Mouse (Mus musculus): ENCODE data around the gene Olfr1413. TPM values are rescaled to one million over a fixed set of nuclear protein-coding genes. Genes with fewer than 3 reads are reported as not detected.

Olfr1413 gene
- total RNA-seq (2015; ENCODE audit: low replicate concordance) (not detected in 2 replicates), total RNA-seq (2017; ENCODE audit: low replicate concordance) (not detected in 2 replicates)

DNA sequence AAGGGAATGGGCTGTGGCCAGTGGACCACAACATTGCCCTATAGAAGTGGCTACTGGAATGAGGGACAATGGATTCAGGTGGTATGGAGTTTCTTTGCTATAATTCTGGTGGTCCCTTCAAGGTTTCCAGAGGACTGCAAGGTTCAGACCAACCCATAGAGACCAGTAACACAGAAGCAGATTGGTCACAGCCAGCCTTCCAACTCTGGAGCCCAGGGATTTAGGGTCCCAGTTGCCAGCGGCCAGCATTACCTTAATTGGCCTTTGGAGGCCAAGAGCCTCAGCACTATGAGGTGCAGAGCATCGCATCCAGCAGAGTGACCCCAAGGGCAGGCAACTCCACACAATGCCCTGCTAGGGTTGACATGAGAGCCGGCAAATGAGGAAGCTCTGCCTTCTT is at the start of gene Olfr1413:
Olfr1413 (plus strand) TSS at position 301 of the 400 bp plus-strand sequence.
- no peak for ATAC-seq (replicated peaks; ENCODE audit: low FRiP score, poor library complexity, severe bottlenecking)

DNA sequence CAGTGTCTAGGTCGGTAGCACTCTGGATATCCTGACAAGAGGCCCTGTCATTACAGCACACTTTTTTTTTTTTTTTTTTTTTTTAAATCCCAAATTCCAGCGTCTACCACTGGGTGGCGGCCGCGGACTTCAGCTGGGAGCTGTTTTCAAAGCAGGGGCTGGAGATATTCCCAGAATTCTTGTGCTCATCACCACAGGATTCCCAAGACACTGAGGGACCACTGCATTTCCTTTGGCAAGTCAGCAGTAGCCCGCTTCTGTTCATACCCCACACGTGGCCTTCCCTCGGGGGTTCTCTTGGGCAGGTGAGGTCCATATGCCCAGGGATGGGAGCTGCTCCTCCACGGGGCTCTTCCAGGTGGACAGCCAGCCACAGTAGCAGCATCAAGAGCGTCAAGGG is 49.7 kb upstream of the Olfr1413 start:
- no peak for ATAC-seq (replicated peaks; ENCODE audit: low FRiP score, poor library complexity, severe bottlenecking)

DNA sequence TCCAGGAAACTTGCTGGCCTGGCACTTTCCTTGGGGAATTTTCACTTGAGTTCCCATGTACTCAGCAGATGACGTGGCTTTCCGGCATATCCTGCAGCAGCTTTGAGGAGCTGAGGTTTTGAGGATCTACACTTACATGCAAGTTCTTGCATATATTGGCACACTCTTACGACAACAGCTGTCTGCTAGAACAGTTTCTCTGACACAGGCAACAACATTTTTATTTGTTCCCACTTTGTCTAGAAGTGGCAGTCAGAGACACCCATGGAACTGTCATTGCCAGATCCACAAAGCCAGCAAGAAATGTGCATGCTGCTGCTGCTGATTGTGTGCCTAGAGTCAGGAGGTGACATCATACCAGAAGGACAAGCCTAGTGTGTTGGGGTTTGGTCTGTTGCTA is 47.4 kb upstream of the Olfr1413 start:
- no peak for ATAC-seq (replicated peaks; ENCODE audit: low FRiP score, poor library complexity, severe bottlenecking)

DNA sequence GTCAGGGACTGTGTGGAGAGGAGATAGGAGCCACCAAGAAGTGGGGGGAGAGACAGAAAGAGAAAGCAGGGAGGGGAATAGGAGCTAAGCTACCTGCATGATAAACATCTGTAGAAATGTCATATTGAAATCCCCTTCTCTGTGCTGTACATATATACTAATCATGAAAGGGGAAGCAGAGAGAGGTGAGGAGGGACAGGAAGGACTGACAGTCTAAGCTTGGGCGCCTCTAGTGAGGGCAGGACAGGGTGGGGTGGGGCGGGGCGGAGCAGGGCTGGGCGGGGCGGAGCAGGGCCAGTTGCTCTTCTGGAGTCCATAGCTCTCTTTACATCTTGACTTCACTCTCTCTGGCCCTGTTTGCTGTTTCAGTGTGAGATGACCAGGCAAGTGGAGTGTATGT is 34.1 kb upstream of the Olfr1413 start:
- ATAC-seq (replicated peaks; ENCODE audit: low FRiP score, poor library complexity, severe bottlenecking) = no peak

DNA sequence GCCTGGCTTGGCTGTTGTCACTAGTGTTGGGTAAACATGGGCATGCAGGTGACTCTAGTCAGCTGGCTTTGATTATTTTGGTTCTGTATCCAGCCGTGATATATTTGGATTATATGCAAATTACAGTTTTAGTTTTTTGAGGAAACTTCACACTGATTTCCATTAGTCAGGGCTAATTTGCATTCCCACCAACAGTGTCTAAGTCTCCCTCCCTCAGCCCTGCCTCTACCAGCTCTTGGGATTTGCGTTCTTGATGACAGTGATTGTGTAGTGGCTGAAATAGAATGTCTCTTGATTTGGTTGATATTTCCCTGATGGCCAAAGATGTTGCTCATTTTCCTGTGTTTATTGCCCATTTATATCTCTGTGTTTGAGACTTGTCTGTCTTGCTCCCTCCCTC is 32.1 kb upstream of the Olfr1413 start:
- no peak for ATAC-seq (replicated peaks; ENCODE audit: low FRiP score, poor library complexity, severe bottlenecking)

DNA sequence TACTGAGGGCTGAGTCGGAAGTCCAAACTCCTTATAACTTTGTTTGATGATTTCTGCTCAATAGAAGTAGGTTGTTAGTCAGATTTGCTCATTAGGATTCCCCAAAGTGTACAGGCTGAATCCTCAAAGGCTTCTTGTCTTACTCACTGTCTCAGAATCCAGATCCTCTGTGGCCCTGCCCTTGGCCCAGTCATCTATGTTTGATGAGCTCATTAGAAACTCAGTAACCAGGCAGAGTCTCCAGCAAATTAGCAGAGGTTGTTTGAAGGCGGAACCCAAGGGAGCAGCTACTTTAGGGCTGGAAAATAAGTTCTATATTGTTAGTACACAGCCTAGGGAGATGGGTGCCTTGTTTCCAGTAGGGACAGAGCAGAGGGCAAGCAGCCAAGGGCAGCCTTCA is 25.2 kb upstream of the Olfr1413 start:
- no peak for ATAC-seq (replicated peaks; ENCODE audit: low FRiP score, poor library complexity, severe bottlenecking)

DNA sequence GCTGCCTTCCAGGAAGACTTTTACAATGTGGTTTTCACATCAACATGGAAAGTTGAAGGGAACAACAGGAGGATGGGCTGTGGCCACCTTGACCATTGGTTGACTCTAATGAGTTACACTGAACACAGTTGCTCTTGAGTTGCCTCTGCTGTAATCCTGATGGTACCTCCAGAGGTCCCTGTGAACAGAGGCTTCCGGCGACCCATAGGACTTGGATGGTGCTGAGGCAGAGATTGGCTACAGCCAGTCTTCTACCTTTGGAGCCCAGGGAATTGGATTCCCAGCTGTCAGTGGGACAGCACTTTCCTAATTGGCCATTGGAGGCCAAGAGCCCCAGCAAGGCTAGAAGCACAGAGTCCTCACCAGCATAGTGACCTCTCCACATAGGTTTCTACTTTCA is 14.4 kb downstream of the Olfr1413 start, which contains the start of gene Olfr1412:
Olfr1412 (plus strand) TSS at position 301 of the 400 bp plus-strand sequence.
- ATAC-seq (replicated peaks; ENCODE audit: low FRiP score, poor library complexity, severe bottlenecking) = no peak

DNA sequence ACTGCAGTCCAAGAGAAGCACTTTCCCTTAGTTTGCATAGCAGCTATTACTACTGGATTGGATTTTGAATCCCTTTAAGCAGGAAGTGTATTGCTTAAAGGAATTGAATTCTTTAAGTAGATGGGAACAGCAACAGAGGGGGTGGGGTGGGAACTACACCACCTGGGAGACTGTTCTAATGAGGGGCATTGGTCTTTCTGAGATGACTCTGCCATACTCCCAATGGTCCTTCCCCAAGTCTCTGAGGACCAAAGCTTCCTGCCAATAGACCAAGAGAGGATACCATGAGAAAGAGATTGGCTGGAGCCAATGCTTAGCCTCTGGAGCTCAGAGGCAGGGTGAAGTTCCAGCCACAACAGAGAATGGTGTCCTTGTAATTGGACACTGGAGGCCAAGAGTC is 23.0 kb downstream of the Olfr1413 start, which contains the start of gene Olfr1411:
Olfr1411 (plus strand) TSS at position 301 of the 400 bp plus-strand sequence.
- ATAC-seq (replicated peaks; ENCODE audit: low FRiP score, poor library complexity, severe bottlenecking) = no peak

DNA sequence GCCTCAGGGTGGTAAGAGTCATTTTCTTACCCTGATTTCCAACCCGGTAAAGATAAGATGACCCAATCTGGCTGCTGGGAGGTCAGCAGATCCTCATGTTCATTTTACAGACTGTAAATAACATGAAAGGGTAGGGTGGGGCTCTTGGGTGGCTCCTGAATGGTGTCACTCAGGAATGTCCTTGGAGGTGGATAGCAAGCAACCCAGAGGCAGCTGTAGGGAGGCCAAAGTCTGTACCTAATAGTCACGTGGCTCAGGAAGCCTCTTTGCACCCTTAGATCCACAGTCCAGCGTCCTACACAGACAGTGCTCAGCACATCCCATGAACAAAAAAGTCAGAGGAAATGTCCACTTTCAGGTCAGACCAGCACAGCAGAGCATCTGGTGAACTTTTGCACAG is 24.9 kb downstream of the Olfr1413 start:
- no peak for ATAC-seq (replicated peaks; ENCODE audit: low FRiP score, poor library complexity, severe bottlenecking)

DNA sequence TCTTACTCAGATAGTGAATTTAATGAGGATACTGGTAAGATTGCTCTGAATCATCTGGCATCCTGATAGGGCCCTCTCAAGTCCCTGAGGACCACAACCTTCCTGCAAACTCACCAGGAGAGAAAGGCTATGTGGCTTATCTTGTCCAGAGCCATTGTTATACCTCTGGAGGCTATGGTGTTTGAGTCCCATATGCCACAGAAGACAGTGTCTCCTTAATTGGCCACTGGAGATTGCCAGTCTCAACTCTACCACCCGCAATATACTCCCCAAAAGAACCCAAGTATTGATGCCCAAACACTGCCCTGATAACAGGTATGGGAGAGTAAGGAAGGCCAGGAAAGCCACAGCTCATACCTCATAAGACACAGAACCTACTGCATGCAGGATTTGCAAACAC is 34.4 kb downstream of the Olfr1413 start, which contains the start of gene Olfr1410:
Olfr1410 (plus strand) TSS at position 301 of the 400 bp plus-strand sequence.
- ATAC-seq (replicated peaks; ENCODE audit: low FRiP score, poor library complexity, severe bottlenecking) = no peak

DNA sequence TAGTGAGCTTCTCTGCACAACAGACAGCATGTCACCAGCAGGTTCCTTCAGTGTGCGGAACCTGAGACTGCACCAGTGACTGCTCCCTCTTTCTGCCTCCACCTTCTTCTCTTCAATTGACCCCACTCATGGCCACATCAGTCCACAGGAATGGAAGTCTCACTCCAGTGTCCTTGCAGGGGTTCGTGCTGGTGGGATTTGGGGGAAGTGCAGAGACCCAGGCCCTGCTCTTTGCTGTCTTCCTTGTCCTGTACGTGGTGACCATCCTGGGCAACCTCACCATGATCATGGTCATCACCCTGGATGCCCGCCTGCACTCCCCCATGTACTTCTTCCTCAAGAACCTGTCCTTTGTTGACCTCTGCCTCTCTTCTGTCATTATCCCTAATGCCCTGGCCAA is 36.6 kb downstream of the Olfr1413 start:
- ATAC-seq (replicated peaks; ENCODE audit: low FRiP score, poor library complexity, severe bottlenecking) = no peak

DNA sequence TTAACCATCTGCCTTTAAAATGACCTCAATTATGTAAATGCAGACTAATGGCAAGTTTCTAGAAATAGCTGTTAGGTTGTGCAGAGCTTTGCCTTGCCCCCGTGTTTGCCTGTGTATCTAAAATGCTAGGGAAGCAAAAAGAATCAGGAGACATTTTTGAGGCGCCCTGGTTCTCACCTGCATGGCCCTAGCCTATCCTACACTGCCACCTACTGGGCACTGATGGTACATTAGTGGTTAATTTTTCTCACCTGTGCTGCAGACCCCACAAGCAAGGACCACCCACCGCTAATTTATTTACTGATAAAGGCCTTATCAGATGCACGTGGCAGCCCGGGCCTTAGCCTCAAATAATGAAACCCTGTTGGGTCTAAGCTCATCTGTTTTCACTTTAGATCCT is 39.9 kb downstream of the Olfr1413 start:
- ATAC-seq (replicated peaks; ENCODE audit: low FRiP score, poor library complexity, severe bottlenecking) = no peak

DNA sequence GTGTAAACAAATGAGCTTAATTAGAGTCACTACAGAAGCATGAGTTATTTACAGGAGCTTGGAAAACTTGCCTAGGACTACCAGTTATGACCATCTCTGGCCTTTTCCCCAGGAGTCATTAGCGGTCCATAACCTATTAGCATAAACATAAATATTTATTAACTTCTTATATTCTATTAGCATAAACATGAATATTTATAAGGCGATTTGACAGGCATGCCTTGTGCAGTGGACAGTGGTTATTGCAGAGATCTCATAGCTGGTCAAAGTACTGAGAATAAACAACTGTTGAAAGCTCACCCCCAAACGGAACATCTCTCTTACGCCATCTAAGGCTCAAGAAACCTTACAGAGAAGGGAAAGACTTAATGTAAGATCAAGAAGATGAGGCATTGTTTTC is 42.1 kb downstream of the Olfr1413 start:
- no peak for ATAC-seq (replicated peaks; ENCODE audit: low FRiP score, poor library complexity, severe bottlenecking)

DNA sequence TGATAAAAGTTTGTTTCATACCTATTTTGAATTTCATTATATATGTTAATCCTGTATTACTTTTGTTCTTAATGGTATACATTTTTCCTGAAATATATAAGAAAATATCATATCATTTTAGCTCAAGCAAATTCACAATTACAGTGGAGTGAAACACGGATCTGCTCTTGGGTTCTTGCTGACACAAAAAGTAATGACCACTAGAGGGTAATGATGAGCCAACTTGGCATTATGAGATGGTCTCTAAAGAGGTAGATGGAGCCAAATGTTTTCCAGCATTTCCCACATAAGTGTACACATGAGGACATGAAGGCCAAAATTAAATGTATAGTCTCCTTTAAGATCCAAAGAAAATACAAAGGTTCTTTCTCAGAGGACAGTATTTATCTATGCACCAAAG is 43.4 kb downstream of the Olfr1413 start:
- ATAC-seq (replicated peaks; ENCODE audit: low FRiP score, poor library complexity, severe bottlenecking) = no peak

DNA sequence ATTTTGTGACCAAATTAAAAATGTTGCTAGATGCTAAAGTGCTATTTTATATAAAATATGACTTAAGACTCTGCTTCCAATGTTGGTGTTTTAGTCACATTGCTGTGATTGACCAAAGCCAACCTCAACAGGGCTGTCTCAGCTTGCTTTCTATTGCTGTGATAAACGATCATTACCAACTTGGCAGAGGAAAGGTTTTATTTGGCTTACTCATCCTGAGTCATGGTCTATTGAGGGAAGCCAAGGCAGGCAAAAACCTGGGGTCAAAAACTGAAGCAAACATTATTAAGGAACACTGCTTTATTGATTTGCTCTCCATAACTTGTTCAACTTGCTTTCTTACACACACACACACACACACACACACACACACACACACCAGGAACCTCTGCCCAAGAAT is 44.9 kb downstream of the Olfr1413 start:
- ATAC-seq (replicated peaks; ENCODE audit: low FRiP score, poor library complexity, severe bottlenecking) = no peak

DNA sequence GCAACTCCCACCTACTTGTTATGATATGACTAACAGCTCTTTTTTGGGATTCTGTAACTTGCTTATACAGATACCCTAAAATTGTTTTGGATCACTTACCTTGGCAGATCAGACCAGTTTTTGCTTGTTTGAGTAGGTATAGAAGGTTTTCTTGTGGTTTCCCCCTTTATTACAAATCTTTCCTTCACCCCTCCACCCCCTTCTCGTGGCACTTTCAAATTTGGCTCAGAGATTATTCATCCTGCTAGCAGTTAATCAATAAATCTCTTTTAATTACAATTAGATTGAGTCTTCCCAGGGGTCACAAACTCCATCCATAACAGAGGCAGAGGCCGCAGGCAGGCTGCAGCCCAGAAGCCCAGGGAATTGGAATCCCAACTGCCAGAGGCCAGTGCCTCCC is 46.4 kb downstream of the Olfr1413 start, which contains the start of gene Olfr12:
Olfr12 (plus strand) TSS at position 301 of the 400 bp plus-strand sequence.
- no peak for ATAC-seq (replicated peaks; ENCODE audit: low FRiP score, poor library complexity, severe bottlenecking)

DNA sequence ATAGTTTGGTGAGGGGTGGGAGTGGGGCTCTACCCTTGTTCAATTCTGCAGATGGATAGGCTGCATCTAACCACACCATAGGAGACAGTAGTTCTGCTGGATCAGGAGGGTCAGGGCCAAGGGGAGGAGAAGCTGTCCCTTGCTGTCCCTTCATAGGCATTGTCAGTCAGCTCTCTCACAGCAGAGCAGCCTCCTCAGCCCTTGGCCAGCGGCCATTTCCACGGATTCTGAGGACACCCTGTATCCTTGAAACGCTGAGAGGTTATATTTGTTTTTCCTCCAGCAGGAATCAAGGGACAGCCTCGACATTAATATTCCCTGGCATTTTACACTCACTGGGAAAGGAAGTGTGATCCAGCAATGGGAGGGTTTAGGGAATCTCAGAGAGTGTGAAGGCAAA is 47.2 kb downstream of the Olfr1413 start:
- no peak for ATAC-seq (replicated peaks; ENCODE audit: low FRiP score, poor library complexity, severe bottlenecking)

Other genes starting within 250 kb of the Olfr1413 start
- gene Ndufa10, start 97.5 kb upstream of the Olfr1413 start, total RNA-seq (2015; ENCODE audit: low replicate concordance) = 47.2 and 55.0 TPM in 2 replicates
- 14.1 and 42.1 TPM in 2 replicates for gene Ndufa10, start 97.5 kb upstream of the Olfr1413 start, total RNA-seq (2017; ENCODE audit: low replicate concordance)
- gene Olfr1416, start 86.2 kb upstream of the Olfr1413 start, total RNA-seq (2015; ENCODE audit: low replicate concordance) = not detected in 2 replicates
- not detected in 2 replicates for gene Olfr1416, start 86.2 kb upstream of the Olfr1413 start, total RNA-seq (2017; ENCODE audit: low replicate concordance)
- not detected in 2 replicates for gene Olfr1415, start 75.2 kb upstream of the Olfr1413 start, total RNA-seq (2015; ENCODE audit: low replicate concordance)
- gene Olfr1415, start 75.2 kb upstream of the Olfr1413 start, total RNA-seq (2017; ENCODE audit: low replicate concordance) = not detected in 2 replicates
- not detected in 2 replicates for gene Olfr1414, start 52.7 kb upstream of the Olfr1413 start, total RNA-seq (2015; ENCODE audit: low replicate concordance)
- gene Olfr1414, start 52.7 kb upstream of the Olfr1413 start, total RNA-seq (2017; ENCODE audit: low replicate concordance) = not detected in 2 replicates
- not detected in 2 replicates for gene Olfr1412, start 14.5 kb downstream of the Olfr1413 start, total RNA-seq (2015; ENCODE audit: low replicate concordance)
- gene Olfr1412, start 14.5 kb downstream of the Olfr1413 start, total RNA-seq (2017; ENCODE audit: low replicate concordance) = not detected in 2 replicates
- gene Olfr1411, start 23.1 kb downstream of the Olfr1413 start, total RNA-seq (2015; ENCODE audit: low replicate concordance) = not detected in 2 replicates
- not detected in 2 replicates for gene Olfr1411, start 23.1 kb downstream of the Olfr1413 start, total RNA-seq (2017; ENCODE audit: low replicate concordance)
- gene Olfr1410, start 34.5 kb downstream of the Olfr1413 start, total RNA-seq (2015; ENCODE audit: low replicate concordance) = not detected in 2 replicates
- not detected in 2 replicates for gene Olfr1410, start 34.5 kb downstream of the Olfr1413 start, total RNA-seq (2017; ENCODE audit: low replicate concordance)
- gene Olfr12, start 46.5 kb downstream of the Olfr1413 start, total RNA-seq (2015; ENCODE audit: low replicate concordance) = not detected in 2 replicates
- gene Olfr12, start 46.5 kb downstream of the Olfr1413 start, total RNA-seq (2017; ENCODE audit: low replicate concordance) = not detected in 2 replicates
- 37.2 and 48.6 TPM in 2 replicates for gene Cops9, start 70.7 kb downstream of the Olfr1413 start, total RNA-seq (2015; ENCODE audit: low replicate concordance)
- 8.2 and 24.3 TPM in 2 replicates for gene Cops9, start 70.7 kb downstream of the Olfr1413 start, total RNA-seq (2017; ENCODE audit: low replicate concordance)
- not detected in 2 replicates for gene Otos, start 77.5 kb downstream of the Olfr1413 start, total RNA-seq (2015; ENCODE audit: low replicate concordance)
- gene Otos, start 77.5 kb downstream of the Olfr1413 start, total RNA-seq (2017; ENCODE audit: low replicate concordance) = 0.70 and 1.1 TPM in 2 replicates

Measured in erythroblast, adult 5-6 weeks (primary cell).